In genomic region chr15:101454774-101455173, GRCm38 (mm10) we compare ENCODE assay signal across 34 mouse cellular contexts. TPM values are rescaled to one million over a fixed set of nuclear protein-coding genes. Genes with fewer than 3 reads are reported as not detected.
DNase-seq lines count a peak whose midpoint lies in the region; ATAC-seq and TF ChIP-seq lines count a peak whose summit lies in the region.
"Had no signal": no experiment of that assay in that cellular context is flagged by ENCODE, and none has a peak within 500 bp of the region (broad histone marks: within the 10 kb centered on the region; RNA-seq: fewer than 3 reads in every experiment).

No protein-coding gene starts in this region.

- no peak overlapping the region for H3K4me3 ChIP-seq in embryonic facial prominence, embryonic 14.5 days (ENCODE audit: low read depth, low read length)
- no peak overlapping the region for H3K4me3 ChIP-seq in embryonic facial prominence, embryonic 10.5 days
- H3K4me3 ChIP-seq in stomach, postnatal 0 days (ENCODE audit: low read depth, low read length) = no peak overlapping the region
- H3K4me3 ChIP-seq: embryonic facial prominence, embryonic 12.5 days; forebrain, embryonic 10.5 days; forebrain, embryonic 13.5 days; heart, adult 2 months; heart, embryonic 10.5 days; heart, embryonic 13.5 days; hindbrain, embryonic 15.5 days had no signal

- no peak overlapping the region for H3K4me2 ChIP-seq in embryonic facial prominence, embryonic 14.5 days (ENCODE audit: low read depth, low read length)
- no peak overlapping the region for H3K4me2 ChIP-seq in stomach, postnatal 0 days (replicated peaks; ENCODE audit: low read depth)
- H3K4me2 ChIP-seq: embryonic facial prominence, embryonic 12.5 days; forebrain, embryonic 13.5 days; heart, embryonic 13.5 days; hindbrain, embryonic 15.5 days had no signal

- peak; percentile 19 for DNase-seq in embryonic facial prominence, embryonic 14.5 days (ENCODE audit: low spot score)
- no peak for DNase-seq in embryonic facial prominence, embryonic 10.5 days (ENCODE audit: low spot score)
- peak; percentile 10 for DNase-seq in lung, postnatal 25 days (ENCODE audit: low spot score)
- no peak for DNase-seq in lung, postnatal 10 days
- DNase-seq in NIH3T3 (ENCODE audit: low read depth) = peak; percentile 62
- no peak for DNase-seq in stomach, postnatal 0 days (ENCODE audit: low spot score)
- no peak for DNase-seq in adrenal gland, adult 8-10 months
- DNase-seq: adrenal gland, postnatal 14 days; B cell, adult 2 months; cerebellum, adult 18-20 months; cerebellum, adult 9-10 months; cerebellum, postnatal 14 days; gastrocnemius, postnatal 10 days; gastrocnemius, postnatal 36 days; heart, adult 2 months; heart, postnatal 14 days; heart, postnatal 4 days had no signal

- no peaks in the 10 kb centered on the region for H3K27me3 ChIP-seq in embryonic facial prominence, embryonic 14.5 days (replicated peaks; ENCODE audit: control insufficient read depth, insufficient read depth, low read length)
- H3K27me3 ChIP-seq in embryonic facial prominence, embryonic 10.5 days (replicated peaks; ENCODE audit: low read depth, poor library complexity, severe bottlenecking) = no peaks in the 10 kb centered on the region
- H3K27me3 ChIP-seq in stomach, postnatal 0 days (ENCODE audit: control insufficient read depth, insufficient read depth, low read length) = no peaks in the 10 kb centered on the region
- H3K27me3 ChIP-seq: embryonic facial prominence, embryonic 12.5 days; forebrain, embryonic 13.5 days; hindbrain, embryonic 15.5 days; Patski had no signal

- WGBS in embryonic facial prominence, embryonic 14.5 days = 86% methylated on average over 8 of the region's 8 CpGs
- WGBS in embryonic facial prominence, embryonic 10.5 days = 88% methylated on average over 8 of the region's 8 CpGs
- 61% methylated on average over 8 of the region's 8 CpGs for WGBS in stomach, postnatal 0 days

- 0 out of 2 replicates have a peak, but pooled peaks cover 8% of the 10 kb centered on the region for H3K9me3 ChIP-seq in embryonic facial prominence, embryonic 14.5 days (ENCODE audit: control insufficient read depth, low read length)
- H3K9me3 ChIP-seq in embryonic facial prominence, embryonic 10.5 days = peaks cover 4% of the 10 kb centered on the region; the same call in 1 of the 2 replicates
- H3K9me3 ChIP-seq in stomach, postnatal 0 days (ENCODE audit: control insufficient read depth, low read length) = no peaks in the 10 kb centered on the region
- H3K9me3 ChIP-seq: embryonic facial prominence, embryonic 12.5 days; heart, embryonic 10.5 days; hindbrain, embryonic 15.5 days had no signal

- TF ChIP-seq EP300 in stomach, postnatal 0 days (optimal IDR thresholded peaks at IDR 0.05) = no peak

- H3K9ac ChIP-seq in embryonic facial prominence, embryonic 14.5 days (ENCODE audit: low read depth, low read length) = no peak overlapping the region
- no peak overlapping the region for H3K9ac ChIP-seq in stomach, postnatal 0 days (ENCODE audit: low read length)
- H3K9ac ChIP-seq: embryonic facial prominence, embryonic 12.5 days; forebrain, embryonic 13.5 days; heart, embryonic 13.5 days; hindbrain, embryonic 15.5 days had no signal

- no peak for TF ChIP-seq CTCF in stomach, postnatal 0 days (IDR thresholded peaks at IDR 0.05; ENCODE audit: low read depth)

- no peak overlapping the region for H3K27ac ChIP-seq in embryonic facial prominence, embryonic 14.5 days (replicated peaks; ENCODE audit: low read depth, low read length)
- no peak overlapping the region for H3K27ac ChIP-seq in embryonic facial prominence, embryonic 10.5 days (replicated peaks)
- no peak overlapping the region for H3K27ac ChIP-seq in stomach, postnatal 0 days (replicated peaks)
- H3K27ac ChIP-seq: embryonic facial prominence, embryonic 12.5 days; forebrain, embryonic 10.5 days; forebrain, embryonic 13.5 days; heart, adult 2 months; heart, embryonic 10.5 days; heart, embryonic 13.5 days; hindbrain, embryonic 15.5 days had no signal

- H3K4me1 ChIP-seq in embryonic facial prominence, embryonic 14.5 days (ENCODE audit: control insufficient read depth, insufficient read depth, low read length) = peaks cover 10% of the 10 kb centered on the region; the same call in 1 of the 2 replicates
- peaks cover 22% of the 10 kb centered on the region for H3K4me1 ChIP-seq in embryonic facial prominence, embryonic 10.5 days
- H3K4me1 ChIP-seq in stomach, postnatal 0 days (replicated peaks; ENCODE audit: control insufficient read depth, insufficient read depth) = no peaks in the 10 kb centered on the region
- H3K4me1 ChIP-seq: embryonic facial prominence, embryonic 12.5 days had no signal

- no peak for ATAC-seq in embryonic facial prominence, embryonic 14.5 days (ENCODE audit: low read depth)
- ATAC-seq in stomach, postnatal 0 days (ENCODE audit: low FRiP score, low TSS enrichment) = peak; percentile 55
- no peak for ATAC-seq in cerebellum, adult (ENCODE audit: insufficient number of reproducible peaks, low FRiP score, low TSS enrichment)
- ATAC-seq: forebrain, embryonic 13.5 days; forebrain, embryonic 16.5 days had no signal

- H3K36me3 ChIP-seq in embryonic facial prominence, embryonic 14.5 days (ENCODE audit: control insufficient read depth, insufficient read depth, low read length) = no peaks in the 10 kb centered on the region
- no peaks in the 10 kb centered on the region for H3K36me3 ChIP-seq in embryonic facial prominence, embryonic 10.5 days (replicated peaks)
- H3K36me3 ChIP-seq in stomach, postnatal 0 days (ENCODE audit: control insufficient read depth, insufficient read depth, low read length) = no peaks in the 10 kb centered on the region
- H3K36me3 ChIP-seq: embryonic facial prominence, embryonic 12.5 days; forebrain, embryonic 10.5 days; heart, embryonic 10.5 days; heart, embryonic 13.5 days; hindbrain, embryonic 15.5 days had no signal

RNA-seq across cellular contexts. Expression of gene Krt88, which starts 7.2 kb away (rescaled TPM):
- polyA plus RNA-seq in embryonic facial prominence, embryonic 14.5 days (2014; fragmentation: Nextera tagmentation; extraction: Ambion mirVana) = not detected in 2 replicates
- not detected in 2 replicates for polyA plus RNA-seq in embryonic facial prominence, embryonic 10.5 days (2016; fragmentation: Nextera tagmentation; extraction: Ambion mirVana)
- polyA plus RNA-seq in stomach, postnatal 0 days (2015; fragmentation: Nextera tagmentation; extraction: Ambion mirVana) = 0.15 TPM in 1 of 2 replicates, not detected in the other
- total RNA-seq in adrenal gland, adult 8-10 months (2022) = not detected
- total RNA-seq: adrenal gland, adult 18-20 months; adrenal gland, postnatal 14 days; ES-E14; gastrocnemius, adult 18-20 months; gastrocnemius, postnatal 10 days; gastrocnemius, postnatal 36 days; granulocyte monocyte progenitor cell, adult 5-6 weeks; heart, adult 2 months; heart, postnatal 14 days; heart, postnatal 4 days had no signal
- polyA plus RNA-seq: brain, embryonic 14.5 days; embryonic facial prominence, embryonic 12.5 days; forebrain, embryonic 10.5 days; forebrain, embryonic 13.5 days; forebrain, embryonic 16.5 days; heart, adult 2 months; heart, embryonic 10.5 days; heart, embryonic 13.5 days; heart, embryonic 16.5 days; hindbrain, embryonic 11.5 days; hindbrain, embryonic 15.5 days; intestine, embryonic 14.5 days; Patski had no signal

RNA-seq across cellular contexts. Expression of gene Krt81, which starts 8.8 kb away (rescaled TPM):
- not detected in 2 replicates for polyA plus RNA-seq in embryonic facial prominence, embryonic 14.5 days (2014; fragmentation: Nextera tagmentation; extraction: Ambion mirVana)
- not detected in 2 replicates for polyA plus RNA-seq in embryonic facial prominence, embryonic 10.5 days (2016; fragmentation: Nextera tagmentation; extraction: Ambion mirVana)
- not detected in 2 replicates for polyA plus RNA-seq in stomach, postnatal 0 days (2015; fragmentation: Nextera tagmentation; extraction: Ambion mirVana)
- total RNA-seq in adrenal gland, adult 8-10 months (2022) = not detected
- total RNA-seq: adrenal gland, adult 18-20 months; adrenal gland, postnatal 14 days; ES-E14; gastrocnemius, adult 18-20 months; gastrocnemius, postnatal 10 days; gastrocnemius, postnatal 36 days; granulocyte monocyte progenitor cell, adult 5-6 weeks; heart, adult 2 months; heart, postnatal 14 days; heart, postnatal 4 days had no signal
- polyA plus RNA-seq: brain, embryonic 14.5 days; embryonic facial prominence, embryonic 12.5 days; forebrain, embryonic 10.5 days; forebrain, embryonic 13.5 days; forebrain, embryonic 16.5 days; heart, adult 2 months; heart, embryonic 10.5 days; heart, embryonic 13.5 days; heart, embryonic 16.5 days; hindbrain, embryonic 11.5 days; hindbrain, embryonic 15.5 days; intestine, embryonic 14.5 days; Patski had no signal

RNA-seq across cellular contexts. Expression of gene Krt87, which starts 16.2 kb away (rescaled TPM):
- polyA plus RNA-seq in embryonic facial prominence, embryonic 14.5 days (2014; fragmentation: Nextera tagmentation; extraction: Ambion mirVana) = 0.43 and 0.86 TPM in 2 replicates
- polyA plus RNA-seq in embryonic facial prominence, embryonic 10.5 days (2016; fragmentation: Nextera tagmentation; extraction: Ambion mirVana) = 0.12 TPM in 1 of 2 replicates, not detected in the other
- polyA plus RNA-seq in stomach, postnatal 0 days (2015; fragmentation: Nextera tagmentation; extraction: Ambion mirVana) = 0.23 and 0.24 TPM in 2 replicates
- under 1 TPM in 1 of 4 experiments, not detected in 3; 0.17 TPM for total RNA-seq in adrenal gland, adult 8-10 months (2022)
- total RNA-seq: adrenal gland, adult 18-20 months; adrenal gland, postnatal 14 days; ES-E14; gastrocnemius, adult 18-20 months; gastrocnemius, postnatal 36 days; granulocyte monocyte progenitor cell, adult 5-6 weeks; heart, adult 2 months; heart, postnatal 14 days; heart, postnatal 4 days had no signal
- polyA plus RNA-seq: forebrain, embryonic 13.5 days; heart, adult 2 months; heart, embryonic 10.5 days; intestine, embryonic 14.5 days; Patski had no signal

RNA-seq across cellular contexts. Expression of gene Krt86, which starts 18.5 kb away (rescaled TPM):
- 0.10 and 0.22 TPM in 2 replicates for polyA plus RNA-seq in embryonic facial prominence, embryonic 14.5 days (2014; fragmentation: Nextera tagmentation; extraction: Ambion mirVana)
- not detected in 2 replicates for polyA plus RNA-seq in embryonic facial prominence, embryonic 10.5 days (2016; fragmentation: Nextera tagmentation; extraction: Ambion mirVana)
- 0.05 TPM in 1 of 2 replicates, not detected in the other for polyA plus RNA-seq in stomach, postnatal 0 days (2015; fragmentation: Nextera tagmentation; extraction: Ambion mirVana)
- not detected for total RNA-seq in adrenal gland, adult 8-10 months (2022)
- total RNA-seq: adrenal gland, adult 18-20 months; adrenal gland, postnatal 14 days; ES-E14; gastrocnemius, adult 18-20 months; gastrocnemius, postnatal 10 days; gastrocnemius, postnatal 36 days; granulocyte monocyte progenitor cell, adult 5-6 weeks; heart, adult 2 months; heart, postnatal 14 days; heart, postnatal 4 days had no signal
- polyA plus RNA-seq: brain, embryonic 14.5 days; embryonic facial prominence, embryonic 12.5 days; forebrain, embryonic 13.5 days; forebrain, embryonic 16.5 days; heart, adult 2 months; heart, embryonic 10.5 days; heart, embryonic 13.5 days; heart, embryonic 16.5 days; hindbrain, embryonic 11.5 days; Patski had no signal

RNA-seq across cellular contexts. Expression of gene Krt83, which starts 36.5 kb away (rescaled TPM):
- polyA plus RNA-seq in embryonic facial prominence, embryonic 14.5 days (2014; fragmentation: Nextera tagmentation; extraction: Ambion mirVana) = 0.26 TPM in 1 of 2 replicates, not detected in the other
- polyA plus RNA-seq in embryonic facial prominence, embryonic 10.5 days (2016; fragmentation: Nextera tagmentation; extraction: Ambion mirVana) = not detected in 2 replicates
- polyA plus RNA-seq in stomach, postnatal 0 days (2015; fragmentation: Nextera tagmentation; extraction: Ambion mirVana) = 0.16 TPM in 1 of 2 replicates, not detected in the other
- total RNA-seq in adrenal gland, adult 8-10 months (2022) = not detected
- total RNA-seq: adrenal gland, adult 18-20 months; adrenal gland, postnatal 14 days; ES-E14; gastrocnemius, adult 18-20 months; gastrocnemius, postnatal 36 days; granulocyte monocyte progenitor cell, adult 5-6 weeks; heart, adult 2 months; heart, postnatal 14 days; heart, postnatal 4 days had no signal
- polyA plus RNA-seq: brain, embryonic 14.5 days; embryonic facial prominence, embryonic 12.5 days; forebrain, embryonic 10.5 days; forebrain, embryonic 13.5 days; forebrain, embryonic 16.5 days; heart, adult 2 months; heart, embryonic 10.5 days; heart, embryonic 13.5 days; hindbrain, embryonic 11.5 days; hindbrain, embryonic 15.5 days; intestine, embryonic 14.5 days; Patski had no signal

Comparison
In these comparisons a context has a peak if more than half of its experiments do, and no peak if none do; other contexts are left out.
1. DNase-seq: peak in embryonic facial prominence, embryonic 14.5 days (single experiment), lung, postnatal 25 days (single experiment) and NIH3T3 (single experiment); none in embryonic facial prominence, embryonic 10.5 days (single experiment), lung, postnatal 10 days (single experiment), stomach, postnatal 0 days (single experiment) and adrenal gland, adult 8-10 months (single experiment).